Mouse (Mus musculus) megakaryocyte, embryonic 14.5 days (primary cell): ENCODE measurements at regions not wholly inside any gene's neighbourhood (a gene's known extent, or its start where the extent isn't known, plus 50 kb on each side); places are given as distances from the start of the nearest gene placed in this dataset.
A peak's percentile ranks its signal among the peaks of the same experiment; 100 is the strongest.

Source experiments
- H3K27me3 ChIP-seq: replicated peaks from 2 replicates; pipeline ENCODE3; 2012; ENCODE audit warnings: inconsistent platforms
- H3K36me3 ChIP-seq: replicated peaks from 2 replicates; pipeline ENCODE3; 2012; ENCODE audit warnings: low read length, inconsistent platforms, mixed read lengths
- H3K4me1 ChIP-seq: 2 replicates; pipeline ENCODE4 v1.6.1; 2012; ENCODE audit warnings: inconsistent platforms
- H3K4me3 ChIP-seq: replicated peaks from 2 replicates; pipeline ENCODE3; 2012; ENCODE audit warnings: moderate library complexity, mild to moderate bottlenecking, inconsistent platforms
- H3K9me3 ChIP-seq: 2 replicates; pipeline ENCODE4 v1.6.1; 2012; ENCODE audit warnings: inconsistent platforms
- FLI1 ChIP-seq: IDR thresholded peaks from 2 replicates; pipeline ENCODE4 v1.6.1; 2012; ENCODE audit warnings: low read length, inconsistent platforms, mixed read lengths
- GATA1 ChIP-seq: IDR thresholded peaks from 3 replicates; pipeline ENCODE4 v1.6.1; 2012; ENCODE audit warnings: mixed read lengths, low read length, inconsistent platforms, borderline replicate concordance

- peaks cover 78% of the 10 kb centered on the region for H3K9me3 ChIP-seq
- H3K36me3 ChIP-seq, result no peaks in the 10 kb centered on the region
- no peaks in the 10 kb centered on the region for H3K27me3 ChIP-seq
- H3K4me1 ChIP-seq, result no peaks in the 10 kb centered on the region
- H3K4me3 ChIP-seq, result peak overlapping the region; percentile 53
- TF ChIP-seq FLI1 (no peak), GATA1 (no peak)
Measured at GRCm38 (mm10) chr4:152647620-152648019, 169.9 kb upstream of the Kcnab2 start.

GRCm38 (mm10) chr4:152647084-152647483 lies 169.4 kb upstream of the Kcnab2 start:
- TF ChIP-seq FLI1 (no peak), GATA1 (no peak)
- H3K4me1 ChIP-seq, result no peaks in the 10 kb centered on the region
- H3K9me3 ChIP-seq, result peaks cover 74% of the 10 kb centered on the region
- no peaks in the 10 kb centered on the region for H3K36me3 ChIP-seq
- no peaks in the 10 kb centered on the region for H3K27me3 ChIP-seq
- no peak overlapping the region for H3K4me3 ChIP-seq

GRCm38 (mm10) chr4:152637088-152637487 lies 159.4 kb upstream of the Kcnab2 start:
- TF ChIP-seq FLI1, result no peak
- TF ChIP-seq GATA1, result no peak

GRCm38 (mm10) chr4:152633896-152634295 lies 156.2 kb upstream of the Kcnab2 start:
- H3K4me1 ChIP-seq, result no peaks in the 10 kb centered on the region; the same call in 1 of the 2 replicates
- TF ChIP-seq GATA1 (no peak), FLI1 (no peak)
- H3K9me3 ChIP-seq, result peaks cover 13% of the 10 kb centered on the region; the same call in 1 of the 2 replicates
- H3K4me3 ChIP-seq, result no peak overlapping the region
- no peaks in the 10 kb centered on the region for H3K36me3 ChIP-seq
- no peaks in the 10 kb centered on the region for H3K27me3 ChIP-seq

More at GRCm38 (mm10) chr4:152637088-152637487, 159.4 kb upstream of the Kcnab2 start:
- Histone ChIP-seq H3K4me3 (no peak overlapping the region), H3K27me3 (no peaks in the 10 kb centered on the region), H3K36me3 (no peaks in the 10 kb centered on the region), H3K9me3 (peaks cover 32% of the 10 kb centered on the region), H3K4me1 (no peaks in the 10 kb centered on the region; the same call in 1 of the 2 replicates)

- Histone ChIP-seq H3K4me1 (no peaks in the 10 kb centered on the region; the same call in 1 of the 2 replicates), H3K36me3 (no peaks in the 10 kb centered on the region), H3K27me3 (no peaks in the 10 kb centered on the region), H3K4me3 (peak overlapping the region; percentile 67), H3K9me3 (peaks cover 21% of the 10 kb centered on the region)
- TF ChIP-seq GATA1 (no peak), FLI1 (no peak)
Measured at GRCm38 (mm10) chr4:152628111-152628510, 150.4 kb upstream of the Kcnab2 start.

GRCm38 (mm10) chr4:152625032-152626003 lies 147.6 kb upstream of the Kcnab2 start:
- peaks cover 16% of the 10 kb centered on the region for H3K9me3 ChIP-seq
- H3K27me3 ChIP-seq, result no peaks in the 10 kb centered on the region
- H3K36me3 ChIP-seq, result no peaks in the 10 kb centered on the region
- no peaks in the 10 kb centered on the region for H3K4me1 ChIP-seq
- no peak for TF ChIP-seq FLI1
- no peak overlapping the region for H3K4me3 ChIP-seq

GRCm38 (mm10) chr4:152622022-152622777 lies 144.5 kb upstream of the Kcnab2 start:
- peaks cover 18% of the 10 kb centered on the region for H3K9me3 ChIP-seq
- TF ChIP-seq FLI1 (no peak), GATA1 (no peak)
- H3K4me1 ChIP-seq, result no peaks in the 10 kb centered on the region
- no peak overlapping the region for H3K4me3 ChIP-seq
- H3K27me3 ChIP-seq, result no peaks in the 10 kb centered on the region
- H3K36me3 ChIP-seq, result no peaks in the 10 kb centered on the region

- Histone ChIP-seq H3K4me3 (no peak overlapping the region), H3K27me3 (no peaks in the 10 kb centered on the region), H3K36me3 (no peaks in the 10 kb centered on the region), H3K9me3 (peaks cover 45% of the 10 kb centered on the region), H3K4me1 (no peaks in the 10 kb centered on the region)
- no peak for TF ChIP-seq FLI1
- no peak for TF ChIP-seq GATA1
Measured at GRCm38 (mm10) chr4:152617636-152618035, 140.0 kb upstream of the Kcnab2 start.

- H3K4me1 ChIP-seq, result no peaks in the 10 kb centered on the region
- peaks cover 58% of the 10 kb centered on the region for H3K9me3 ChIP-seq
- no peaks in the 10 kb centered on the region for H3K27me3 ChIP-seq
- no peaks in the 10 kb centered on the region for H3K36me3 ChIP-seq
- no peak overlapping the region for H3K4me3 ChIP-seq
- no peak for TF ChIP-seq FLI1
Measured at GRCm38 (mm10) chr4:152615155-152615554, 137.5 kb upstream of the Kcnab2 start.

GRCm38 (mm10) chr4:152614356-152615100 lies 136.9 kb upstream of the Kcnab2 start:
- no peak for TF ChIP-seq FLI1
- TF ChIP-seq GATA1, result no peak
- Histone ChIP-seq H3K27me3 (no peaks in the 10 kb centered on the region), H3K36me3 (no peaks in the 10 kb centered on the region), H3K4me3 (no peak overlapping the region), H3K4me1 (no peaks in the 10 kb centered on the region), H3K9me3 (peaks cover 64% of the 10 kb centered on the region)
